Mouse (Mus musculus) MEL (cell line): ENCODE data around the gene Snapin. TPM values are rescaled to one million over a fixed set of nuclear protein-coding genes. Genes with fewer than 3 reads are reported as not detected.

Source experiments
- DNase-seq: peaks from one replicate; pipeline ENCODE4 v3.0.0; 2011; ENCODE audit warnings: low read depth, low spot score
- H3K27ac ChIP-seq: 2 replicates; pipeline ENCODE4 v1.5.1; 2012; ENCODE audit warnings: low read depth, mild to moderate bottlenecking, control low read depth, low read length, moderate library complexity; ENCODE audit not compliant: control insufficient read depth
- H3K27me3 ChIP-seq, 2 experiments: fragments of 150-350 bp in 1 of 2; sonication (generic) in 1 of 2; 2 replicates each; pipeline ENCODE4 v1.6.1; 2012; ENCODE audit warnings: low read length in 2 of 2, mild to moderate bottlenecking in 2 of 2, improper control_type of control experiment in 1 of 2, moderate library complexity in 1 of 2; ENCODE audit not compliant: insufficient read depth in 2 of 2, control insufficient read depth in 1 of 2
- H3K36me3 ChIP-seq, 2 experiments: 2 replicates each; pipeline ENCODE4 v1.6.1; 2012 to 2014; ENCODE audit warnings: low read length in 2 of 2, improper control_type of control experiment in 1 of 2, inconsistent platforms in 1 of 2, mild to moderate bottlenecking in 1 of 2; ENCODE audit not compliant: insufficient read depth in 2 of 2, control insufficient read depth in 1 of 2
- H3K4me1 ChIP-seq, 2 experiments: fragments of 150-350 bp in 1 of 2; sonication (generic) in 1 of 2; 2 replicates each; pipeline ENCODE4 v1.6.1; 2012; ENCODE audit warnings: low read length in 2 of 2, improper control_type of control experiment in 1 of 2, mild to moderate bottlenecking in 1 of 2; ENCODE audit not compliant: insufficient read depth in 2 of 2, control insufficient read depth in 1 of 2
- H3K4me3 ChIP-seq, 2 experiments: fragments of 150-350 bp in 1 of 2; sonication (generic) in 1 of 2; 2 replicates each; pipeline ENCODE4 v1.5.1; 2012; ENCODE audit warnings: low read depth in 2 of 2, low read length in 2 of 2, mild to moderate bottlenecking in 2 of 2, moderate library complexity in 2 of 2, control low read depth in 1 of 2, improper control_type of control experiment in 1 of 2; ENCODE audit not compliant: control insufficient read depth in 1 of 2, insufficient read depth in 1 of 2
- H3K79me2 ChIP-seq: 2 replicates; pipeline ENCODE4 v1.6.1; 2012; ENCODE audit warnings: mild to moderate bottlenecking, low read length, moderate library complexity; ENCODE audit not compliant: control insufficient read depth, poor library complexity, insufficient read depth
- H3K9ac ChIP-seq: 2 replicates; pipeline ENCODE4 v1.6.1; 2012; ENCODE audit warnings: low read depth, mild to moderate bottlenecking, control low read depth, low read length, moderate library complexity; ENCODE audit not compliant: control insufficient read depth, poor library complexity, severe bottlenecking
- H3K9me3 ChIP-seq: fragments of 150-350 bp; sonication (generic); replicated peaks from 2 replicates; pipeline ENCODE4 v1.6.1; 2012; ENCODE audit warnings: mild to moderate bottlenecking, low read length, improper control_type of control experiment, moderate library complexity; ENCODE audit not compliant: insufficient read depth
- ETS1 ChIP-seq: IDR thresholded peaks from 2 replicates; pipeline ENCODE4 v1.6.1; 2012; ENCODE audit warnings: low read depth, mild to moderate bottlenecking, inconsistent platforms, low read length, improper control_type of control experiment, moderate library complexity
- GABPA ChIP-seq: IDR thresholded peaks from 2 replicates; pipeline ENCODE4 v1.6.1; 2012; ENCODE audit warnings: low read depth, mild to moderate bottlenecking, inconsistent platforms, low read length, improper control_type of control experiment, moderate library complexity
- GATA1 ChIP-seq: IDR thresholded peaks from 2 replicates; pipeline ENCODE4 v1.6.1; 2011; ENCODE audit warnings: low read depth, low read length, improper control_type of control experiment
- JUND ChIP-seq: IDR thresholded peaks from 2 replicates; pipeline ENCODE4 v1.6.1; 2011; ENCODE audit warnings: low read depth, mild to moderate bottlenecking, improper control_type of control experiment, low read length
- MAX ChIP-seq: IDR thresholded peaks from 2 replicates; pipeline ENCODE4 v1.6.1; 2011; ENCODE audit warnings: low read length, improper control_type of control experiment
- NELFE ChIP-seq: IDR thresholded peaks from 2 replicates; pipeline ENCODE4 v1.6.1; 2011; ENCODE audit warnings: low read depth, low read length, improper control_type of control experiment
- POLR2A ChIP-seq, 2 experiments: IDR thresholded peaks; 2 replicates each; pipeline ENCODE4 v1.6.1; 2011 to 2012; ENCODE audit warnings: low read length in 2 of 2, mild to moderate bottlenecking in 2 of 2, control low read depth in 1 of 2, improper control_type of control experiment in 1 of 2, low read depth in 1 of 2, moderate library complexity in 1 of 2; ENCODE audit not compliant: control insufficient read depth in 1 of 2, insufficient read depth in 1 of 2, poor library complexity in 1 of 2
- POLR2AphosphoS5 ChIP-seq: IDR thresholded peaks from 2 replicates; pipeline ENCODE4 v1.6.1; 2012; ENCODE audit warnings: low read depth, borderline replicate concordance, mild to moderate bottlenecking, inconsistent platforms, low read length, moderate library complexity, mixed read lengths
- SMC3 ChIP-seq: IDR thresholded peaks from 2 replicates; pipeline ENCODE4 v1.6.1; 2011; ENCODE audit warnings: low read depth, low read length, improper control_type of control experiment
- USF1 ChIP-seq: IDR thresholded peaks from 2 replicates; pipeline ENCODE4 v1.6.1; 2014; ENCODE audit warnings: low read depth, mild to moderate bottlenecking, inconsistent platforms, low read length, improper control_type of control experiment, moderate library complexity
- USF2 ChIP-seq, 2 experiments: IDR thresholded peaks; 2 replicates each; pipeline ENCODE4 v1.6.1; 2011 to 2012; ENCODE audit warnings: improper control_type of control experiment in 2 of 2, low read length in 2 of 2, borderline replicate concordance in 1 of 2, inconsistent platforms in 1 of 2, low read depth in 1 of 2, mild to moderate bottlenecking in 1 of 2; ENCODE audit not compliant: insufficient read depth in 1 of 2
- ZC3H11A ChIP-seq: IDR thresholded peaks from 2 replicates; pipeline ENCODE4 v1.6.1; 2012; ENCODE audit warnings: low read depth, mild to moderate bottlenecking, inconsistent platforms, low read length, improper control_type of control experiment
- ZNF384 ChIP-seq: IDR thresholded peaks from 2 replicates; pipeline ENCODE4 v1.6.1; 2012; ENCODE audit warnings: low read depth, mild to moderate bottlenecking, inconsistent platforms, low read length, improper control_type of control experiment
- polyA plus RNA-seq, 2 experiments: library from polyadenylated mRNA; stranded (reverse) in 1 of 2; unstranded in 1 of 2; fragments of >175 nt in 1 of 2; fragments of >200 nt in 1 of 2; gene quantifications; 2 replicates each; pipeline versions ENCODE4 v1.2.1 to v1.2.4; 2012; ENCODE audit warnings: low replicate concordance in 2 of 2, low read depth in 1 of 2; ENCODE audit not compliant: insufficient read length in 2 of 2, insufficient read depth in 1 of 2, missing spikeins in 1 of 2
- total RNA-seq: library from RNA; depleted of rRNA; stranded (reverse); fragments of 300-350 nt; gene quantifications from 2 replicates; pipeline ENCODE4 v1.2.3, GENCODE M21; 2012

Snapin gene
- total and polyA plus RNA-seq, 3 experiments: 24.5 to 46.8 TPM; not detected in 1

GRCm38 (mm10) chr3:90446389-90447122 lies 44.3 kb downstream of the Snapin start:
- H3K4me1 ChIP-seq: peaks cover 3 to 19% of the 10 kb centered on the region in 2 experiments
- no peak overlapping the region for H3K27ac ChIP-seq
- H3K9ac ChIP-seq: peak overlapping the region; percentile 46
- no peaks in the 10 kb centered on the region for H3K9me3 ChIP-seq
- peak overlapping the region; percentile 37 to 38; a peak in 3 of 4 replicates for H3K4me3 ChIP-seq
- no peaks in the 10 kb centered on the region; a peak in 1 of 4 replicates for H3K27me3 ChIP-seq
- peaks cover 0 to 11% of the 10 kb centered on the region in 2 experiments; a peak in 2 of 4 replicates for H3K36me3 ChIP-seq
- peak; percentile 48 for DNase-seq
- H3K79me2 ChIP-seq: no peaks in the 10 kb centered on the region; the same call in 1 of the 2 replicates
- TF ChIP-seq USF2 (IDR thresholded peaks at IDR 0.05; ENCODE audit: borderline replicate concordance in 1 of 2, insufficient read depth in 1 of 2, low read depth in 1 of 2, low read length in 2 of 2): peak in 1 of 2 experiments; percentile 58; a peak in 2 of 4 replicates
- peak; percentile 65; the same call in 1 of the 2 replicates for TF ChIP-seq MAX
- TF ChIP-seq POLR2AphosphoS5: no peak
- peak; percentile 91 for TF ChIP-seq USF1

DNA sequence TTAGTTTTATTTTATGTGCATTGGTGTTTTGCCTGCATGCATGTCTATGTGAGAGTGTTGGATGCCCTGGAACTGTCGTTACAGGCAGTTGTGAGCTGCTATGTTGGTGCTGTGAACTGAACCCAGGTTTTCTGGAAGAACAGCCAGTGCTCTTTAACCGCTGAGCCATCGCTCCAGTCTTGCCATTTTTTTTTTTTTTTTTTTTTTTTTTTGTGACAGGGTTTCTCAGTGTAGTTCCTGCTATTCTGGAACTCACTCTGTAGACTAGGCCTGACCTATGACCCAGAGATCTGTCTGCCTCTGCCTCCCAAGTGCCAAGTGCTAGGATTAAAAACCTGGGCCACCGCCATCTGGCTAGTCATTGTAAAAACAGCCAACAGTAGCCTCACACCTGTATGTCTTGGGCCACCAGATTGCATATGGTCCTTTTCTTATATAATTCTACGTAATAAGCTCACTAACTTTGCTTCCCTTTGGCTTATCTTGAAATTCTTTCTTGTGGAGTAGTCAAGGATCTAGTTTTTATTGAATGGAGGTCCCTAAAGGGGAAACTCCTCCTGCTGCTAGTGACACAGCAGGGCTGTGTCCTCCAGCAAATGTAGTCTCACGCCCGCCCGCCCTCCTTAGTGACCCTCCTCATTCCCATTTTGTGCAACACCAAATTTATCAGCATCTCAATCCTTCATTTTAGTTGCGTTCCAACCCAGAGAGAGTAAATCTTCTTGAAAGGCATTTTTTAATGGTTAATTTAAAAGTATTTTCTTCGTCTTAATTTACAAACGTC lies 45.2 kb downstream of the Snapin start:
- peak; percentile 91 for TF ChIP-seq ZNF384
- TF ChIP-seq NELFE: no peak
- no peaks in the 10 kb centered on the region for H3K9me3 ChIP-seq
- H3K27me3 ChIP-seq: no peaks in the 10 kb centered on the region; a peak in 1 of 4 replicates
- H3K36me3 ChIP-seq: peaks cover 0 to 9% of the 10 kb centered on the region in 2 experiments; a peak in 2 of 4 replicates
- no peak overlapping the region for H3K9ac ChIP-seq
- peaks cover 3 to 16% of the 10 kb centered on the region in 2 experiments for H3K4me1 ChIP-seq
- H3K27ac ChIP-seq: no peak overlapping the region
- no peaks in the 10 kb centered on the region; the same call in 1 of the 2 replicates for H3K79me2 ChIP-seq
- 0 out of 4 replicates have a peak overlapping the region, but pooled peaks of 1 of the 2 experiments have one; percentile 37 for H3K4me3 ChIP-seq
- no peak for DNase-seq

GRCm38 (mm10) chr3:90443977-90444376 lies 46.9 kb downstream of the Snapin start:
- no peak for TF ChIP-seq SMC3
- no peak for TF ChIP-seq JUND
- no peak for TF ChIP-seq POLR2A (IDR thresholded peaks at IDR 0.05; ENCODE audit: control insufficient read depth in 1 of 2, insufficient read depth in 1 of 2, low read depth in 1 of 2, low read length in 2 of 2, poor library complexity in 1 of 2)
- no peak for TF ChIP-seq USF2 (IDR thresholded peaks at IDR 0.05; ENCODE audit: borderline replicate concordance in 1 of 2, insufficient read depth in 1 of 2, low read depth in 1 of 2, low read length in 2 of 2)
- TF ChIP-seq ZC3H11A: no peak
- TF ChIP-seq ZNF384: no peak
- no peak for TF ChIP-seq GATA1
- no peak for TF ChIP-seq USF1
- TF ChIP-seq ETS1: no peak
- no peak for TF ChIP-seq GABPA
- H3K4me1 ChIP-seq: peaks cover 3 to 16% of the 10 kb centered on the region in 2 experiments
- no peaks in the 10 kb centered on the region for H3K27me3 ChIP-seq
- no peaks in the 10 kb centered on the region for H3K9me3 ChIP-seq
- no peaks in the 10 kb centered on the region; the same call in 1 of the 2 replicates for H3K79me2 ChIP-seq
- H3K27ac ChIP-seq: no peak overlapping the region
- H3K9ac ChIP-seq: no peak overlapping the region
- no peak for DNase-seq
- peaks cover 0 to 9% of the 10 kb centered on the region in 2 experiments; a peak in 2 of 4 replicates for H3K36me3 ChIP-seq
- no peak overlapping the region for H3K4me3 ChIP-seq
